Mouse (Mus musculus) forebrain, postnatal 0 days (tissue): ENCODE measurements around the gene Cpn2. TPM values are rescaled to one million over a fixed set of nuclear protein-coding genes. Genes with fewer than 3 reads are reported as not detected.

Experiments used
- ATAC-seq: fragments of 200-750 bp; cut with Nextera tagmentation; 2 replicates; pipeline ENCODE4 v1.8.0; 2017; ENCODE audit warnings: mild to moderate bottlenecking, moderate library complexity
- DNase-seq: peaks from one replicate; pipeline ENCODE4 v3.0.0-alpha.2; 2015
- H3K27ac ChIP-seq: fragments of 300-500 bp; sonication (generic); 2 replicates; pipeline ENCODE4 v1.5.1; 2014; ENCODE audit warnings: low read depth, mild to moderate bottlenecking, antibody characterized with exemption, low read length, moderate library complexity, mixed read lengths
- H3K27me3 ChIP-seq: fragments of 300-500 bp; sonication (generic); 2 replicates; pipeline ENCODE4 v1.6.1; 2014; ENCODE audit warnings: mild to moderate bottlenecking, low read length, mixed read lengths; ENCODE audit not compliant: insufficient read depth
- H3K36me3 ChIP-seq: fragments of 300-500 bp; sonication (generic); 2 replicates; pipeline ENCODE4 v1.6.1; 2014; ENCODE audit warnings: mild to moderate bottlenecking, moderate library complexity; ENCODE audit not compliant: insufficient read depth
- H3K4me1 ChIP-seq: fragments of 300-500 bp; sonication (generic); 2 replicates; pipeline ENCODE4 v1.6.1; 2014; ENCODE audit warnings: antibody characterized with exemption; ENCODE audit not compliant: insufficient read depth
- H3K4me2 ChIP-seq: fragments of 300-500 bp; sonication (generic); 2 replicates; pipeline ENCODE4 v1.6.1; 2014; ENCODE audit warnings: low read depth, mild to moderate bottlenecking, moderate library complexity
- H3K4me3 ChIP-seq: fragments of 300-500 bp; sonication (generic); 2 replicates; pipeline ENCODE4 v1.5.1; 2014; ENCODE audit warnings: low read depth, low read length, mixed read lengths
- H3K9ac ChIP-seq: fragments of 300-500 bp; sonication (generic); 2 replicates; pipeline ENCODE4 v1.6.1; 2014; ENCODE audit warnings: mild to moderate bottlenecking
- H3K9me3 ChIP-seq: fragments of 300-500 bp; sonication (generic); 2 replicates; pipeline ENCODE4 v1.6.1; 2016; ENCODE audit warnings: low read length
- CTCF ChIP-seq: sonication (generic); IDR thresholded peaks from 2 replicates; pipeline ENCODE4 v1.5.1; 2016; ENCODE audit warnings: antibody characterized with exemption, control low read depth, low read depth
- WGBS: fragments of 180-500 bp; shearing (Covaris S2); extraction: QIAGEN DNeasy Blood & Tissue Kit; methylation state at CpG from one replicate; pipeline ENCODE4 v1.1.7; 2014; 5-methylcytosine and 5-hydroxymethylcytosine counted together
- polyA plus RNA-seq: library from polyadenylated mRNA; unstranded; fragments of >200 nt; fragmentation: Nextera tagmentation; extraction: Ambion mirVana; gene quantifications from 2 replicates; pipeline ENCODE4 v1.2.1, GENCODE M21; 2015
- total RNA-seq: library from RNA; depleted of rRNA; stranded (reverse); fragments of >200 nt; gene quantifications from 2 replicates; pipeline ENCODE4 v1.2.3, GENCODE M21; 2014

Gene Cpn2
- total and polyA plus RNA-seq, 2 experiments from 2014 or later = not detected

GRCm38 (mm10) chr16:30265611-30266010, 1.7 kb downstream of the Cpn2 start:
- Histone ChIP-seq H3K9me3 (no peaks in the 10 kb centered on the region), H3K4me1 (no peaks in the 10 kb centered on the region), H3K36me3 (no peaks in the 10 kb centered on the region), H3K4me2 (no peak overlapping the region), H3K4me3 (no peak overlapping the region), H3K27ac (no peak overlapping the region), H3K27me3 (no peaks in the 10 kb centered on the region), H3K9ac (no peak overlapping the region)
- DNase-seq (no peak), ATAC-seq (no peak)
- no peak for TF ChIP-seq CTCF
- 85% methylated on average over 4 of the region's 4 CpGs for WGBS

GRCm38 (mm10) chr16:30263156-30263555, 4.1 kb downstream of the Cpn2 start:
- Histone ChIP-seq H3K4me1 (no peaks in the 10 kb centered on the region), H3K27ac (no peak overlapping the region), H3K27me3 (no peaks in the 10 kb centered on the region), H3K9ac (no peak overlapping the region), H3K9me3 (no peaks in the 10 kb centered on the region), H3K4me2 (no peak overlapping the region), H3K36me3 (no peaks in the 10 kb centered on the region), H3K4me3 (no peak overlapping the region)
- ATAC-seq (no peak), DNase-seq (no peak)
- 67% methylated on average over 4 of the region's 4 CpGs for WGBS
- no peak for TF ChIP-seq CTCF

GRCm38 (mm10) chr16:30262664-30263063, 4.6 kb downstream of the Cpn2 start:
- WGBS = 2% methylated on average over 2 of the region's 2 CpGs
- H3K4me3 ChIP-seq = no peak overlapping the region
- H3K27ac ChIP-seq = no peak overlapping the region
- H3K36me3 ChIP-seq = no peaks in the 10 kb centered on the region
- no peaks in the 10 kb centered on the region for H3K4me1 ChIP-seq
- DNase-seq (peak; percentile 84), ATAC-seq (peak; percentile 27)
- no peak overlapping the region for H3K9ac ChIP-seq
- H3K4me2 ChIP-seq = no peak overlapping the region
- peak; percentile 84 for TF ChIP-seq CTCF
- H3K9me3 ChIP-seq = no peaks in the 10 kb centered on the region
- H3K27me3 ChIP-seq = no peaks in the 10 kb centered on the region

- H3K4me2 ChIP-seq = no peak overlapping the region
- ATAC-seq (no peak), DNase-seq (no peak)
- WGBS = 82% methylated on average over 10 of the region's 10 CpGs
- H3K4me3 ChIP-seq = no peak overlapping the region
- H3K4me1 ChIP-seq = no peaks in the 10 kb centered on the region
- H3K36me3 ChIP-seq = no peaks in the 10 kb centered on the region
- H3K27ac ChIP-seq = no peak overlapping the region
- no peaks in the 10 kb centered on the region for H3K9me3 ChIP-seq
- no peak for TF ChIP-seq CTCF
- no peaks in the 10 kb centered on the region for H3K27me3 ChIP-seq
- H3K9ac ChIP-seq = no peak overlapping the region
Observed at GRCm38 (mm10) chr16:30262157-30262556, 5.1 kb downstream of the Cpn2 start.

- 83% methylated on average over 9 of the region's 9 CpGs for WGBS
- Histone ChIP-seq H3K9ac (no peak overlapping the region), H3K27ac (no peak overlapping the region), H3K4me2 (no peak overlapping the region), H3K9me3 (no peaks in the 10 kb centered on the region), H3K36me3 (no peaks in the 10 kb centered on the region), H3K27me3 (no peaks in the 10 kb centered on the region), H3K4me1 (no peaks in the 10 kb centered on the region), H3K4me3 (no peak overlapping the region)
- TF ChIP-seq CTCF = no peak
- DNase-seq = no peak
- ATAC-seq = no peak
Observed at GRCm38 (mm10) chr16:30261341-30261740, 6.0 kb downstream of the Cpn2 start.

GRCm38 (mm10) chr16:30260012-30260635, 7.2 kb downstream of the Cpn2 start:
- Histone ChIP-seq H3K9me3 (no peaks in the 10 kb centered on the region), H3K9ac (no peak overlapping the region), H3K27me3 (no peaks in the 10 kb centered on the region), H3K36me3 (no peaks in the 10 kb centered on the region), H3K4me3 (no peak overlapping the region), H3K4me1 (no peaks in the 10 kb centered on the region), H3K27ac (no peak overlapping the region), H3K4me2 (no peak overlapping the region)
- no peak for ATAC-seq
- 88% methylated on average over 15 of the region's 15 CpGs for WGBS
- no peak for DNase-seq
- no peak for TF ChIP-seq CTCF

GRCm38 (mm10) chr16:30259444-30259843, 7.9 kb downstream of the Cpn2 start:
- Histone ChIP-seq H3K9me3 (no peaks in the 10 kb centered on the region), H3K9ac (no peak overlapping the region), H3K4me2 (no peak overlapping the region), H3K4me3 (no peak overlapping the region), H3K4me1 (no peaks in the 10 kb centered on the region), H3K36me3 (no peaks in the 10 kb centered on the region), H3K27me3 (no peaks in the 10 kb centered on the region), H3K27ac (no peak overlapping the region)
- 91% methylated on average over 10 of the region's 10 CpGs for WGBS
- ATAC-seq (no peak), DNase-seq (no peak)
- no peak for TF ChIP-seq CTCF

- Histone ChIP-seq H3K27ac (no peak overlapping the region), H3K9ac (no peak overlapping the region), H3K4me1 (no peaks in the 10 kb centered on the region), H3K9me3 (no peaks in the 10 kb centered on the region), H3K27me3 (no peaks in the 10 kb centered on the region), H3K36me3 (no peaks in the 10 kb centered on the region), H3K4me2 (no peak overlapping the region), H3K4me3 (no peak overlapping the region)
- 90% methylated on average over 7 of the region's 7 CpGs for WGBS
- DNase-seq = no peak
- TF ChIP-seq CTCF = no peak
- no peak for ATAC-seq
Observed at GRCm38 (mm10) chr16:30258441-30258840, 8.9 kb downstream of the Cpn2 start.
